Comparison of ENCODE assay signal across 8 mouse cellular contexts in the genomic region with DNA sequence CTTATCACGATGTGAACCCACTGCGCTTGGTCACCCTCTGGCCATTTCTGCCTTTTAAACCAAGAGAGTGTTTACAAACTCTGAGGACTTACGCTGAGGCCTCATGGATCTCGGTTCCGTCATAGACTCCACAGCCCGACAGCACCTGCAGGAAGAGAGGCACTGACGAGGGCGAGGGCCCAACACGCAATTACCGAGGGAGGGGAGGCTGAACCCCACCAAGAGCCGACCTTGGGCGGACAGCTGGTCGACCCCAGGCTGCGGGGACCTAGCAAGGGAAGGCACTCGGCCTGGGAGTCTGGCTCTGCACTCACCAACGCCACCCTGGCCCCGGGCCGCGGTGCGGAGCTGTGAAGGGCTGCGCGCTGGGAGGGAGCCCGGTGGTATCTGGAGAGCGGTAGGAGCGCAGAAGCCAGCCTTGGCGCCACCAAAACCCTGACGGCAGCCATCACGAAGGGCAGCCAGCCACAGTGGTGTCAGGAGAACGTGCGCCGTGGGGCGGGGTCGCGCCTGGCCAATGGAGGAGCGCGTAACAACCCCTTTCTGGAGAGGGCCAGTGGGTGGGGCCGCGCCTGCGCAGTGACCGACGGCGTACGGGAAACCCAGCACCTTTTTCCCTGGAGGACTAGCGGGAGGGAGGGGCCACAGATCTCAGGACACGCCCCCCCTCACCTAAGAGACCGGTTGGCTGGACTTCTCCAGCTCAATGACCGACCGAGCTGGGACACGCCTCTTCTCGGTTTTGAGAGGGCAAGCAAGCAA. TPM values are rescaled to one million over a fixed set of nuclear protein-coding genes. Genes with fewer than 3 reads are reported as not detected.
DNase-seq lines count a peak whose midpoint lies in the region; ATAC-seq and TF ChIP-seq lines count a peak whose summit lies in the region.

D10Jhu81e (minus strand) TSS at position 502 of the 762 bp plus-strand sequence.

- H3K36me3 ChIP-seq in ES-Bruce4 (ENCODE audit: control insufficient read depth, insufficient read depth, low read length, poor library complexity, severe bottlenecking) = peaks cover 22% of the 10 kb centered on the region
- H3K36me3 ChIP-seq in forebrain, embryonic 13.5 days (ENCODE audit: poor library complexity, severe bottlenecking) = peaks cover 69% of the 10 kb centered on the region
- peaks cover 47% of the 10 kb centered on the region for H3K36me3 ChIP-seq in liver, postnatal 0 days (replicated peaks; ENCODE audit: insufficient read depth, low read length)
- peaks cover 38% of the 10 kb centered on the region for H3K36me3 ChIP-seq in neural tube, embryonic 14.5 days (ENCODE audit: control insufficient read depth, insufficient read depth, low read length)

- no peak for TF ChIP-seq EP300 in ES-Bruce4 (IDR thresholded peaks at IDR 0.05; ENCODE audit: insufficient read depth, low read depth, low read length)
- TF ChIP-seq EP300 in liver, postnatal 0 days (IDR thresholded peaks at IDR 0.05; ENCODE audit: low read depth) = no peak

- H3K4me3 ChIP-seq in ES-Bruce4 (ENCODE audit: low read depth, low read length) = peak within 1 kb of the TSS; percentile 85
- H3K4me3 ChIP-seq in forebrain, embryonic 13.5 days = peak within 1 kb of the TSS; percentile 74
- peak within 1 kb of the TSS; percentile 79 for H3K4me3 ChIP-seq in liver, postnatal 0 days (ENCODE audit: low read depth, low read length)
- peak within 1 kb of the TSS; percentile 79 for H3K4me3 ChIP-seq in neural tube, embryonic 14.5 days (ENCODE audit: low read depth, low read length)

- H3K9ac ChIP-seq in ES-Bruce4 (ENCODE audit: low read depth, poor library complexity, severe bottlenecking) = peak within 1 kb of the TSS; percentile 53
- peak within 1 kb of the TSS; percentile 86 for H3K9ac ChIP-seq in forebrain, embryonic 13.5 days
- peak within 1 kb of the TSS; percentile 82 for H3K9ac ChIP-seq in liver, postnatal 0 days (replicated peaks)
- H3K9ac ChIP-seq in neural tube, embryonic 14.5 days (replicated peaks; ENCODE audit: low read depth, low read length) = peak within 1 kb of the TSS; percentile 78

- ATAC-seq in cerebellum, adult (ENCODE audit: insufficient number of reproducible peaks, low FRiP score, low TSS enrichment) = peak; percentile 84
- peak; percentile 97 for ATAC-seq in forebrain, embryonic 13.5 days
- peak; percentile 96 for ATAC-seq in liver, postnatal 0 days
- peak; percentile 96 for ATAC-seq in neural tube, embryonic 14.5 days (ENCODE audit: low read depth)

- TF ChIP-seq CTCF in ES-Bruce4 (IDR thresholded peaks at IDR 0.05; ENCODE audit: low read depth, low read length) = no peak
- TF ChIP-seq CTCF in liver, postnatal 0 days (IDR thresholded peaks at IDR 0.05; ENCODE audit: low read depth) = peak; percentile 1; the same call in 1 of the 2 replicates

- WGBS in forebrain, embryonic 13.5 days = 2% methylated on average over 43 of the region's 50 CpGs
- WGBS in large intestine, adult 2 months = under 1% methylated on average over 50 of the region's 50 CpGs
- 1% methylated on average over 49 of the region's 50 CpGs for WGBS in liver, postnatal 0 days (ENCODE audit: insufficient replicate concordance)
- 2% methylated on average over 50 of the region's 50 CpGs for WGBS in neural tube, embryonic 14.5 days

- H3K27ac ChIP-seq in ES-Bruce4 (ENCODE audit: insufficient read depth, low read length) = 0 out of 2 replicates have a peak within 1 kb of the TSS, but pooled peaks have one; percentile 3
- peak within 1 kb of the TSS; percentile 69 for H3K27ac ChIP-seq in forebrain, embryonic 13.5 days
- peak within 1 kb of the TSS; percentile 77 for H3K27ac ChIP-seq in liver, postnatal 0 days (ENCODE audit: low read depth)
- peak within 1 kb of the TSS; percentile 85 for H3K27ac ChIP-seq in neural tube, embryonic 14.5 days (ENCODE audit: low read depth, low read length)

- H3K4me2 ChIP-seq in forebrain, embryonic 13.5 days = peak within 1 kb of the TSS; percentile 87
- peak within 1 kb of the TSS; percentile 92 for H3K4me2 ChIP-seq in liver, postnatal 0 days (ENCODE audit: low read depth, low read length)
- peak within 1 kb of the TSS; percentile 92 for H3K4me2 ChIP-seq in neural tube, embryonic 14.5 days (ENCODE audit: low read depth, low read length)

- H3K9me3 ChIP-seq in ES-Bruce4 (replicated peaks; ENCODE audit: control insufficient read depth, insufficient read depth, low read length, poor library complexity, severe bottlenecking) = no peaks in the 10 kb centered on the region
- H3K9me3 ChIP-seq in forebrain, embryonic 13.5 days (replicated peaks) = no peaks in the 10 kb centered on the region
- H3K9me3 ChIP-seq in liver, postnatal 0 days (ENCODE audit: low read length) = no peaks in the 10 kb centered on the region
- no peaks in the 10 kb centered on the region for H3K9me3 ChIP-seq in neural tube, embryonic 14.5 days (ENCODE audit: control insufficient read depth, low read length)

- intact Hi-C loops in heart, postnatal 10 days (cut with DNase I) = loop anchor here (10.0 kb wide), 1 partner anchor 545 kb away; the partner anchor contains the start of gene Ube2g2

- H3K4me1 ChIP-seq in ES-Bruce4 (ENCODE audit: control insufficient read depth, insufficient read depth, low read length) = no peaks in the 10 kb centered on the region
- peaks cover 15% of the 10 kb centered on the region for H3K4me1 ChIP-seq in forebrain, embryonic 13.5 days
- H3K4me1 ChIP-seq in liver, postnatal 0 days (ENCODE audit: insufficient read depth) = peaks cover 22% of the 10 kb centered on the region
- H3K4me1 ChIP-seq in neural tube, embryonic 14.5 days (ENCODE audit: control insufficient read depth, insufficient read depth, low read length) = peaks cover 15% of the 10 kb centered on the region

- DNase-seq in heart, postnatal 10 days = peak; percentile 100
- DNase-seq in large intestine, adult 2 months (ENCODE audit: low read depth, low spot score) = peak; percentile 92
- DNase-seq in liver, postnatal 0 days = peak; percentile 100
- peak; percentile 100 for DNase-seq in testis, postnatal 10 days (ENCODE audit: low spot score)

- TF ChIP-seq POLR2A in ES-Bruce4 (IDR thresholded peaks at IDR 0.05; ENCODE audit: insufficient read depth, low read length) = peak; percentile 39

- H3K27me3 ChIP-seq in ES-Bruce4 (ENCODE audit: control insufficient read depth, insufficient read depth, low read length, poor library complexity, severe bottlenecking) = no peaks in the 10 kb centered on the region
- no peaks in the 10 kb centered on the region for H3K27me3 ChIP-seq in forebrain, embryonic 13.5 days
- no peaks in the 10 kb centered on the region for H3K27me3 ChIP-seq in liver, postnatal 0 days (ENCODE audit: insufficient read depth, low read length)
- no peaks in the 10 kb centered on the region for H3K27me3 ChIP-seq in neural tube, embryonic 14.5 days (ENCODE audit: control insufficient read depth, insufficient read depth, low read length)

RNA-seq across cellular contexts. Expression of gene D10Jhu81e, which starts in this region (rescaled TPM):
- polyA plus RNA-seq in ES-Bruce4 (2011; ENCODE audit: insufficient read depth, insufficient read length, low read depth, missing spikeins) = 16.6 and 23.8 TPM in 2 replicates
- 18.9 and 22.4 TPM in 2 replicates for polyA plus RNA-seq in forebrain, embryonic 13.5 days (2015; fragmentation: Nextera tagmentation; extraction: Ambion mirVana)
- 100 to 1,000 TPM; 279 to 284 TPM for total RNA-seq in heart, postnatal 10 days (2021)
- polyA plus RNA-seq in large intestine, adult 2 months (2012; rRNA removed) = 51.9 and 61.5 TPM in 2 replicates
- 20.8 and 23.9 TPM in 2 replicates for polyA plus RNA-seq in liver, postnatal 0 days (2015; fragmentation: Nextera tagmentation; extraction: Ambion mirVana)
- 14.6 and 16.0 TPM in 2 replicates for polyA plus RNA-seq in neural tube, embryonic 14.5 days (2014; fragmentation: Nextera tagmentation; extraction: Ambion mirVana)

Comparison
In these comparisons a context has a peak if more than half of its experiments do, and no peak if none do; other contexts are left out.
1. Peak in every context shown above with its lines: DNase-seq, ATAC-seq, H3K4me3 ChIP-seq and H3K27ac ChIP-seq.
2. H3K27ac ChIP-seq: peak in every context shown above with its lines; median percentile 85 in neural tube, embryonic 14.5 days; 77 in liver, postnatal 0 days; 69 in forebrain, embryonic 13.5 days; 3 in ES-Bruce4.